Mouse (Mus musculus): ENCODE results near the gene Kremen1. TPM values are rescaled to one million over a fixed set of nuclear protein-coding genes. Genes with fewer than 3 reads are reported as not detected.

The Kremen1 gene
- polyA plus RNA-seq, 1 experiment = 27.8 TPM

- H3K9ac ChIP-seq (ENCODE audit: low read depth, poor library complexity, severe bottlenecking) = no peak overlapping the region
- no peaks in the 10 kb centered on the region for H3K4me1 ChIP-seq (ENCODE audit: control insufficient read depth, insufficient read depth, low read length)
- H3K4me3 ChIP-seq (ENCODE audit: low read depth, low read length) = no peak overlapping the region
- H3K27ac ChIP-seq (ENCODE audit: insufficient read depth, low read length) = no peak overlapping the region
- no peaks in the 10 kb centered on the region for H3K27me3 ChIP-seq (ENCODE audit: control insufficient read depth, insufficient read depth, low read length, poor library complexity, severe bottlenecking)
- no peaks in the 10 kb centered on the region for H3K9me3 ChIP-seq (replicated peaks; ENCODE audit: control insufficient read depth, insufficient read depth, low read length, poor library complexity, severe bottlenecking)
- TF ChIP-seq CTCF (IDR thresholded peaks at IDR 0.05; ENCODE audit: low read depth, low read length) (no peak), POLR2A (IDR thresholded peaks at IDR 0.05; ENCODE audit: insufficient read depth, low read length) (no peak), EP300 (IDR thresholded peaks at IDR 0.05; ENCODE audit: insufficient read depth, low read depth, low read length) (no peak)
- H3K36me3 ChIP-seq (ENCODE audit: control insufficient read depth, insufficient read depth, low read length, poor library complexity, severe bottlenecking) = peaks cover 17% of the 10 kb centered on the region
Measured at GRCm38 (mm10) chr11:5283987-5284386, 22.6 kb upstream of the Kremen1 start.

- TF ChIP-seq POLR2A (IDR thresholded peaks at IDR 0.05; ENCODE audit: insufficient read depth, low read length) (no peak), EP300 (IDR thresholded peaks at IDR 0.05; ENCODE audit: insufficient read depth, low read depth, low read length) (no peak), CTCF (IDR thresholded peaks at IDR 0.05; ENCODE audit: low read depth, low read length) (no peak)
- Histone ChIP-seq H3K36me3 (ENCODE audit: control insufficient read depth, insufficient read depth, low read length, poor library complexity, severe bottlenecking) (peaks cover 11% of the 10 kb centered on the region), H3K4me3 (ENCODE audit: low read depth, low read length) (no peak overlapping the region), H3K27me3 (ENCODE audit: control insufficient read depth, insufficient read depth, low read length, poor library complexity, severe bottlenecking) (no peaks in the 10 kb centered on the region), H3K9me3 (replicated peaks; ENCODE audit: control insufficient read depth, insufficient read depth, low read length, poor library complexity, severe bottlenecking) (no peaks in the 10 kb centered on the region), H3K9ac (ENCODE audit: low read depth, poor library complexity, severe bottlenecking) (no peak overlapping the region), H3K27ac (ENCODE audit: insufficient read depth, low read length) (no peak overlapping the region), H3K4me1 (ENCODE audit: control insufficient read depth, insufficient read depth, low read length) (no peaks in the 10 kb centered on the region)
Measured at GRCm38 (mm10) chr11:5280932-5281331, 19.6 kb upstream of the Kremen1 start.

- no peaks in the 10 kb centered on the region for H3K4me1 ChIP-seq (ENCODE audit: control insufficient read depth, insufficient read depth, low read length)
- peaks cover 8% of the 10 kb centered on the region; the same call in 1 of the 2 replicates for H3K36me3 ChIP-seq (ENCODE audit: control insufficient read depth, insufficient read depth, low read length, poor library complexity, severe bottlenecking)
- H3K27me3 ChIP-seq (ENCODE audit: control insufficient read depth, insufficient read depth, low read length, poor library complexity, severe bottlenecking) = no peaks in the 10 kb centered on the region
- H3K4me3 ChIP-seq (ENCODE audit: low read depth, low read length) = no peak overlapping the region
- H3K9me3 ChIP-seq (replicated peaks; ENCODE audit: control insufficient read depth, insufficient read depth, low read length, poor library complexity, severe bottlenecking) = no peaks in the 10 kb centered on the region
- TF ChIP-seq POLR2A (IDR thresholded peaks at IDR 0.05; ENCODE audit: insufficient read depth, low read length) (no peak), CTCF (IDR thresholded peaks at IDR 0.05; ENCODE audit: low read depth, low read length) (no peak), EP300 (IDR thresholded peaks at IDR 0.05; ENCODE audit: insufficient read depth, low read depth, low read length) (no peak)
- H3K27ac ChIP-seq (ENCODE audit: insufficient read depth, low read length) = no peak overlapping the region
- H3K9ac ChIP-seq (ENCODE audit: low read depth, poor library complexity, severe bottlenecking) = no peak overlapping the region
Measured at GRCm38 (mm10) chr11:5278463-5278862, 17.1 kb upstream of the Kremen1 start.

GRCm38 (mm10) chr11:5277307-5277971 lies 16.1 kb upstream of the Kremen1 start:
- TF ChIP-seq CTCF (IDR thresholded peaks at IDR 0.05; ENCODE audit: low read depth, low read length) = no peak
- TF ChIP-seq POLR2A (IDR thresholded peaks at IDR 0.05; ENCODE audit: insufficient read depth, low read length) = no peak
- no peak for TF ChIP-seq EP300 (IDR thresholded peaks at IDR 0.05; ENCODE audit: insufficient read depth, low read depth, low read length)

GRCm38 (mm10) chr11:5275216-5275615 lies 13.9 kb upstream of the Kremen1 start:
- H3K9ac ChIP-seq (ENCODE audit: low read depth, poor library complexity, severe bottlenecking) = no peak overlapping the region
- no peaks in the 10 kb centered on the region for H3K27me3 ChIP-seq (ENCODE audit: control insufficient read depth, insufficient read depth, low read length, poor library complexity, severe bottlenecking)
- H3K9me3 ChIP-seq (replicated peaks; ENCODE audit: control insufficient read depth, insufficient read depth, low read length, poor library complexity, severe bottlenecking) = no peaks in the 10 kb centered on the region
- H3K4me1 ChIP-seq (ENCODE audit: control insufficient read depth, insufficient read depth, low read length) = peaks cover 1% of the 10 kb centered on the region
- no peak overlapping the region for H3K27ac ChIP-seq (ENCODE audit: insufficient read depth, low read length)
- TF ChIP-seq CTCF (IDR thresholded peaks at IDR 0.05; ENCODE audit: low read depth, low read length) (no peak), EP300 (IDR thresholded peaks at IDR 0.05; ENCODE audit: insufficient read depth, low read depth, low read length) (no peak), POLR2A (IDR thresholded peaks at IDR 0.05; ENCODE audit: insufficient read depth, low read length) (no peak)
- no peak overlapping the region for H3K4me3 ChIP-seq (ENCODE audit: low read depth, low read length)
- no peaks in the 10 kb centered on the region for H3K36me3 ChIP-seq (ENCODE audit: control insufficient read depth, insufficient read depth, low read length, poor library complexity, severe bottlenecking)

More at GRCm38 (mm10) chr11:5277307-5277971, 16.1 kb upstream of the Kremen1 start:
- Histone ChIP-seq H3K4me1 (ENCODE audit: control insufficient read depth, insufficient read depth, low read length) (peaks cover 1% of the 10 kb centered on the region), H3K36me3 (ENCODE audit: control insufficient read depth, insufficient read depth, low read length, poor library complexity, severe bottlenecking) (peaks cover 6% of the 10 kb centered on the region; the same call in 1 of the 2 replicates), H3K9me3 (replicated peaks; ENCODE audit: control insufficient read depth, insufficient read depth, low read length, poor library complexity, severe bottlenecking) (no peaks in the 10 kb centered on the region), H3K9ac (ENCODE audit: low read depth, poor library complexity, severe bottlenecking) (no peak overlapping the region), H3K27ac (ENCODE audit: insufficient read depth, low read length) (no peak overlapping the region), H3K27me3 (ENCODE audit: control insufficient read depth, insufficient read depth, low read length, poor library complexity, severe bottlenecking) (no peaks in the 10 kb centered on the region), H3K4me3 (ENCODE audit: low read depth, low read length) (no peak overlapping the region)

GRCm38 (mm10) chr11:5272536-5273234 lies 11.3 kb upstream of the Kremen1 start:
- Histone ChIP-seq H3K27ac (ENCODE audit: insufficient read depth, low read length) (no peak overlapping the region), H3K9me3 (replicated peaks; ENCODE audit: control insufficient read depth, insufficient read depth, low read length, poor library complexity, severe bottlenecking) (no peaks in the 10 kb centered on the region), H3K4me3 (ENCODE audit: low read depth, low read length) (no peak overlapping the region), H3K27me3 (ENCODE audit: control insufficient read depth, insufficient read depth, low read length, poor library complexity, severe bottlenecking) (no peaks in the 10 kb centered on the region), H3K36me3 (ENCODE audit: control insufficient read depth, insufficient read depth, low read length, poor library complexity, severe bottlenecking) (no peaks in the 10 kb centered on the region), H3K4me1 (ENCODE audit: control insufficient read depth, insufficient read depth, low read length) (peaks cover 1% of the 10 kb centered on the region), H3K9ac (ENCODE audit: low read depth, poor library complexity, severe bottlenecking) (no peak overlapping the region)
- no peak for TF ChIP-seq CTCF (IDR thresholded peaks at IDR 0.05; ENCODE audit: low read depth, low read length)
- TF ChIP-seq POLR2A (IDR thresholded peaks at IDR 0.05; ENCODE audit: insufficient read depth, low read length) = no peak
- TF ChIP-seq EP300 (IDR thresholded peaks at IDR 0.05; ENCODE audit: insufficient read depth, low read depth, low read length) = no peak

Data from ES-Bruce4 (cell line).